In genomic region chr8:111932580-111933336, GRCm38 (mm10) we compare ENCODE assay signal across 8 mouse cellular contexts. TPM values are rescaled to one million over a fixed set of nuclear protein-coding genes. Genes with fewer than 3 reads are reported as not detected.
DNase-seq lines count a peak whose midpoint lies in the region; ATAC-seq lines count a peak whose summit lies in the region.

No protein-coding gene starts in this region.

- 23% methylated on average over 19 of the region's 19 CpGs for WGBS in intestine, embryonic 15.5 days
- WGBS in liver, embryonic 15.5 days (ENCODE audit: insufficient replicate concordance) = 36% methylated on average over 19 of the region's 19 CpGs
- 26% methylated on average over 19 of the region's 19 CpGs for WGBS in neural tube, embryonic 14.5 days

- H3K9me3 ChIP-seq in intestine, embryonic 15.5 days = no peaks in the 10 kb centered on the region
- H3K9me3 ChIP-seq in liver, embryonic 15.5 days (replicated peaks) = no peaks in the 10 kb centered on the region
- no peaks in the 10 kb centered on the region for H3K9me3 ChIP-seq in neural tube, embryonic 14.5 days (ENCODE audit: control insufficient read depth, low read length)

- peak; percentile 78 for DNase-seq in urinary bladder, postnatal 14 days (ENCODE audit: low spot score)
- no peak for DNase-seq in urinary bladder, postnatal 10 days (ENCODE audit: low spot score)
- peak; percentile 57 to 61 for DNase-seq in cerebellum, postnatal 36 days
- peak; percentile 54 to 63 for DNase-seq in gastrocnemius, postnatal 36 days
- peak; percentile 61 to 71 for DNase-seq in urinary bladder, postnatal 4 days (ENCODE audit: low spot score in 2 of 2)

- peak overlapping the region; percentile 77 for H3K4me3 ChIP-seq in intestine, embryonic 15.5 days (replicated peaks)
- H3K4me3 ChIP-seq in liver, embryonic 15.5 days (replicated peaks) = peak overlapping the region; percentile 74
- H3K4me3 ChIP-seq in neural tube, embryonic 14.5 days (ENCODE audit: low read depth, low read length) = peak overlapping the region; percentile 81

- H3K9ac ChIP-seq in intestine, embryonic 15.5 days = peak overlapping the region; percentile 70
- peak overlapping the region; percentile 75 for H3K9ac ChIP-seq in liver, embryonic 15.5 days
- peak overlapping the region; percentile 76 for H3K9ac ChIP-seq in neural tube, embryonic 14.5 days (replicated peaks; ENCODE audit: low read depth, low read length)

- H3K36me3 ChIP-seq in intestine, embryonic 15.5 days = no peaks in the 10 kb centered on the region
- no peaks in the 10 kb centered on the region for H3K36me3 ChIP-seq in liver, embryonic 15.5 days (replicated peaks)
- H3K36me3 ChIP-seq in neural tube, embryonic 14.5 days (ENCODE audit: control insufficient read depth, insufficient read depth, low read length) = no peaks in the 10 kb centered on the region

- H3K27ac ChIP-seq in intestine, embryonic 15.5 days = peak overlapping the region; percentile 57
- H3K27ac ChIP-seq in liver, embryonic 15.5 days (replicated peaks) = peak overlapping the region; percentile 84
- H3K27ac ChIP-seq in neural tube, embryonic 14.5 days (ENCODE audit: low read depth, low read length) = peak overlapping the region; percentile 91

- intact Hi-C loops in gastrocnemius, postnatal 36 days (cut with DNase I) = no loop called here

- ATAC-seq in intestine, embryonic 15.5 days = peak; percentile 75
- peak; percentile 31 for ATAC-seq in liver, embryonic 15.5 days (ENCODE audit: insufficient read depth)
- peak; percentile 29; the same call in 1 of the 2 replicates for ATAC-seq in neural tube, embryonic 14.5 days (ENCODE audit: low read depth)

- peaks cover 13% of the 10 kb centered on the region for H3K4me1 ChIP-seq in intestine, embryonic 15.5 days (replicated peaks)
- H3K4me1 ChIP-seq in liver, embryonic 15.5 days (replicated peaks) = peaks cover 64% of the 10 kb centered on the region
- peaks cover 5% of the 10 kb centered on the region; the same call in 1 of the 2 replicates for H3K4me1 ChIP-seq in neural tube, embryonic 14.5 days (ENCODE audit: control insufficient read depth, insufficient read depth, low read length)

- no peaks in the 10 kb centered on the region for H3K27me3 ChIP-seq in intestine, embryonic 15.5 days (replicated peaks)
- 0 out of 2 replicates have a peak, but pooled peaks cover 8% of the 10 kb centered on the region for H3K27me3 ChIP-seq in liver, embryonic 15.5 days
- no peaks in the 10 kb centered on the region for H3K27me3 ChIP-seq in neural tube, embryonic 14.5 days (ENCODE audit: control insufficient read depth, insufficient read depth, low read length)

- peak overlapping the region; percentile 97 for H3K4me2 ChIP-seq in intestine, embryonic 15.5 days (replicated peaks)
- peak overlapping the region; percentile 93 for H3K4me2 ChIP-seq in liver, embryonic 15.5 days
- peak overlapping the region; percentile 86 for H3K4me2 ChIP-seq in neural tube, embryonic 14.5 days (ENCODE audit: low read depth, low read length)

RNA-seq across cellular contexts. Expression of gene Tmem231, which starts 0.9 kb away (rescaled TPM):
- total RNA-seq in gastrocnemius, postnatal 36 days (2021) = 1 to 10 TPM in 1 of 2 experiments, under 1 TPM in 1; 0.86 to 1.1 TPM
- 9.3 and 11.5 TPM in 2 replicates for polyA plus RNA-seq in intestine, embryonic 15.5 days (2015; fragmentation: Nextera tagmentation; extraction: Ambion mirVana)
- 1.9 and 2.1 TPM in 2 replicates for polyA plus RNA-seq in liver, embryonic 15.5 days (2015; fragmentation: Nextera tagmentation; extraction: Ambion mirVana)
- 14.8 and 15.6 TPM in 2 replicates for polyA plus RNA-seq in neural tube, embryonic 14.5 days (2014; fragmentation: Nextera tagmentation; extraction: Ambion mirVana)

RNA-seq across cellular contexts. Expression of gene Gabarapl2, which starts 7.7 kb away (rescaled TPM):
- 10 to 100 TPM; 90.1 to 93.5 TPM for total RNA-seq in gastrocnemius, postnatal 36 days (2021)
- polyA plus RNA-seq in intestine, embryonic 15.5 days (2015; fragmentation: Nextera tagmentation; extraction: Ambion mirVana) = 194 and 215 TPM in 2 replicates
- 182 and 198 TPM in 2 replicates for polyA plus RNA-seq in liver, embryonic 15.5 days (2015; fragmentation: Nextera tagmentation; extraction: Ambion mirVana)
- polyA plus RNA-seq in neural tube, embryonic 14.5 days (2014; fragmentation: Nextera tagmentation; extraction: Ambion mirVana) = 486 and 487 TPM in 2 replicates

RNA-seq across cellular contexts. Expression of gene Chst5, which starts 22.5 kb away (rescaled TPM):
- total RNA-seq in gastrocnemius, postnatal 36 days (2021) = under 1 TPM; 0.10 to 0.20 TPM
- 1.2 and 1.7 TPM in 2 replicates for polyA plus RNA-seq in intestine, embryonic 15.5 days (2015; fragmentation: Nextera tagmentation; extraction: Ambion mirVana)
- polyA plus RNA-seq in liver, embryonic 15.5 days (2015; fragmentation: Nextera tagmentation; extraction: Ambion mirVana) = 0.05 and 0.14 TPM in 2 replicates
- 2.7 and 3.2 TPM in 2 replicates for polyA plus RNA-seq in neural tube, embryonic 14.5 days (2014; fragmentation: Nextera tagmentation; extraction: Ambion mirVana)

RNA-seq across cellular contexts. Expression of gene Tmem170, which starts 56.2 kb away (rescaled TPM):
- total RNA-seq in gastrocnemius, postnatal 36 days (2021) = 1 to 10 TPM; 1.1 to 1.9 TPM
- polyA plus RNA-seq in intestine, embryonic 15.5 days (2015; fragmentation: Nextera tagmentation; extraction: Ambion mirVana) = 15.9 and 16.0 TPM in 2 replicates
- 3.6 and 4.4 TPM in 2 replicates for polyA plus RNA-seq in liver, embryonic 15.5 days (2015; fragmentation: Nextera tagmentation; extraction: Ambion mirVana)
- 3.8 and 4.6 TPM in 2 replicates for polyA plus RNA-seq in neural tube, embryonic 14.5 days (2014; fragmentation: Nextera tagmentation; extraction: Ambion mirVana)

RNA-seq across cellular contexts. Expression of gene Adat1, which starts 59.3 kb away (rescaled TPM):
- total RNA-seq in gastrocnemius, postnatal 36 days (2021) = 1 to 10 TPM; 1.6 to 2.3 TPM
- polyA plus RNA-seq in intestine, embryonic 15.5 days (2015; fragmentation: Nextera tagmentation; extraction: Ambion mirVana) = 7.7 and 8.3 TPM in 2 replicates
- polyA plus RNA-seq in liver, embryonic 15.5 days (2015; fragmentation: Nextera tagmentation; extraction: Ambion mirVana) = 2.8 and 3.7 TPM in 2 replicates
- 7.2 and 8.5 TPM in 2 replicates for polyA plus RNA-seq in neural tube, embryonic 14.5 days (2014; fragmentation: Nextera tagmentation; extraction: Ambion mirVana)
